Mouse (Mus musculus) left cerebral cortex, postnatal 4 days (tissue): ENCODE results near the gene Ptprg. TPM values are rescaled to one million over a fixed set of nuclear protein-coding genes. Genes with fewer than 3 reads are reported as not detected.
"Not testable (repeated sequence)": the region's sequence is repeated elsewhere in the genome, so short reads cannot be mapped to it uniquely, and the experiment has no call there.

Experiments used
- DNase-seq: peaks from one replicate; pipeline ENCODE4 v3.0.0-alpha.2; 2022
- intact Hi-C: fragments of 180-260 bp; cut with DNase I; formaldehyde crosslinking; loops from one replicate; pipeline ENCODE4 v1.15.1; 2025
- total RNA-seq, 2 experiments: library from RNA; stranded (reverse); gene quantifications; 2 replicates each; pipeline ENCODE4 v1.2.3; 2021

The Ptprg gene
- total RNA-seq, 2 experiments from 2014 or later = 127 to 141 TPM

- intact Hi-C loops = no loop called here
Observed at GRCm38 (mm10) chr14:12243726-12244125, 690.4 kb downstream of the Ptprg start.

GRCm38 (mm10) chr14:12276031-12276430 is 722.7 kb downstream of the Ptprg start:
- intact Hi-C loops = loop anchor here (5.0 kb wide), 1 partner anchor 124 kb away; no protein-coding TSS in a partner anchor
- no peak for DNase-seq

More at GRCm38 (mm10) chr14:12243726-12244125, 690.4 kb downstream of the Ptprg start:
- DNase-seq = no peak

GRCm38 (mm10) chr14:12283641-12284040 is 730.3 kb downstream of the Ptprg start, which contains the start of gene Gm49355:
TSS of gene Gm49355 (plus strand) at chr14:12283976.
- intact Hi-C loops = no loop called here
- no peak for DNase-seq

GRCm38 (mm10) chr14:12284141-12284912 is 731.0 kb downstream of the Ptprg start, which contains the start of gene 3830406C13Rik:
TSS of gene 3830406C13Rik (plus strand) at chr14:12284173.
- intact Hi-C loops = no loop called here

GRCm38 (mm10) chr14:12289747-12290146 is 736.4 kb downstream of the Ptprg start:
- intact Hi-C loops = loop anchor here (5.0 kb wide), 1 partner anchor 48 kb away; no protein-coding TSS in a partner anchor
- not testable (repeated sequence) for DNase-seq

More at GRCm38 (mm10) chr14:12284141-12284912, 731.0 kb downstream of the Ptprg start, which contains the start of gene 3830406C13Rik:
- DNase-seq = peak; percentile 89

Other genes starting within 250 kb of the Ptprg start
- gene Gm3839, start 196.8 kb upstream of the Ptprg start, total RNA-seq = under 1 TPM; 0.22 to 0.24 TPM